Mouse (Mus musculus): ENCODE measurements around the gene Nipal3.

GRCm38 (mm10) chr4:135513865-135514264, 19.0 kb upstream of the Nipal3 start:
- TF ChIP-seq CTCF (IDR thresholded peaks at IDR 0.05; ENCODE audit: low read depth) = no peak
- TF ChIP-seq EP300 (IDR thresholded peaks at IDR 0.05; ENCODE audit: low read depth) = no peak

All from liver, postnatal 0 days (tissue).